Mouse (Mus musculus): ENCODE results near the gene Armh3.
A peak's percentile ranks its signal among the peaks of the same experiment; 100 is the strongest.

Armh3 gene

GRCm38 (mm10) chr19:45783181-45783932 lies 214.9 kb downstream of the Armh3 start, which contains the start of gene Mgea5:
Mgea5 (minus strand) TSS chr19:45783837.
- DNase-seq: peak; percentile 98 to 99

GRCm38 (mm10) chr19:45782315-45783001 lies 215.8 kb downstream of the Armh3 start:
- peak; percentile 68 to 73 for DNase-seq

- DNase-seq: no peak
Measured at GRCm38 (mm10) chr19:45781676-45782075, 216.6 kb downstream of the Armh3 start.

GRCm38 (mm10) chr19:45780350-45780915 lies 217.9 kb downstream of the Armh3 start:
- DNase-seq: no peak

GRCm38 (mm10) chr19:45775486-45775885 lies 222.8 kb downstream of the Armh3 start:
- DNase-seq: no peak

- no peak for DNase-seq
Measured at GRCm38 (mm10) chr19:45771501-45771900, 226.8 kb downstream of the Armh3 start.

Data from cerebellum, adult 18-20 months (tissue).